Mouse (Mus musculus) CH12.LX (cell line): ENCODE results near the gene Fbxl18. TPM values are rescaled to one million over a fixed set of nuclear protein-coding genes. Genes with fewer than 3 reads are reported as not detected.
A peak's percentile ranks its signal among the peaks of the same experiment; 100 is the strongest.

ENCODE experiments used
- DNase-seq: peaks from one replicate; pipeline ENCODE4 v3.0.0-alpha.2; 2013; ENCODE audit errors: extremely low read depth
- H3K27ac ChIP-seq: 2 replicates; pipeline ENCODE4 v1.5.1; 2012; ENCODE audit warnings: low read depth, mild to moderate bottlenecking, control low read depth, moderate library complexity; ENCODE audit not compliant: insufficient read depth
- H3K27me3 ChIP-seq: replicated peaks from 2 replicates; pipeline ENCODE3; 2012; ENCODE audit warnings: inconsistent platforms
- H3K36me3 ChIP-seq, 2 experiments: replicated peaks in 1 of 2; 2 replicates each; pipeline versions ENCODE3 to v1.6.1; 2012; ENCODE audit warnings: inconsistent platforms in 1 of 2, low read length in 1 of 2, mild to moderate bottlenecking in 1 of 2, mixed read lengths in 1 of 2, moderate library complexity in 1 of 2; ENCODE audit not compliant: control insufficient read depth in 1 of 2, insufficient read depth in 1 of 2
- H3K4me1 ChIP-seq, 2 experiments: 2 replicates each; pipeline ENCODE4 v1.6.1; 2012; ENCODE audit warnings: inconsistent platforms in 1 of 2, moderate library complexity in 1 of 2; ENCODE audit not compliant: insufficient read depth in 2 of 2, control insufficient read depth in 1 of 2
- H3K4me2 ChIP-seq: 2 replicates; pipeline ENCODE4 v1.6.1; 2012; ENCODE audit warnings: low read depth, mild to moderate bottlenecking, control low read depth; ENCODE audit not compliant: poor library complexity, insufficient read depth, severe bottlenecking
- H3K4me3 ChIP-seq, 3 experiments: fragments of 150-350 bp in 1 of 3; sonication (generic) in 1 of 3; replicated peaks in 1 of 3; 2 replicates each; pipeline versions ENCODE3 to v1.5.1; 2011 to 2012; ENCODE audit warnings: low read depth in 2 of 3, low read length in 2 of 3, mild to moderate bottlenecking in 2 of 3, moderate library complexity in 2 of 3, control low read depth in 1 of 3, improper control_type of control experiment in 1 of 3, inconsistent platforms in 1 of 3, mixed read lengths in 1 of 3; ENCODE audit not compliant: poor library complexity in 1 of 3
- H3K79me2 ChIP-seq: replicated peaks from 2 replicates; pipeline ENCODE4 v1.6.1; 2012; ENCODE audit warnings: mild to moderate bottlenecking, moderate library complexity; ENCODE audit not compliant: control insufficient read depth, poor library complexity, insufficient read depth, severe bottlenecking; ENCODE audit errors: extremely low read depth
- H3K9ac ChIP-seq: 2 replicates; pipeline ENCODE4 v1.6.1; 2012; ENCODE audit warnings: low read depth, mild to moderate bottlenecking, control low read depth, moderate library complexity; ENCODE audit not compliant: insufficient read depth
- H3K9me3 ChIP-seq: replicated peaks from 2 replicates; pipeline ENCODE3; 2012; ENCODE audit warnings: low read length, inconsistent platforms, mixed read lengths
- BHLHE40 ChIP-seq: IDR thresholded peaks from 2 replicates; pipeline ENCODE4 v1.6.1; 2011; ENCODE audit warnings: mild to moderate bottlenecking, low read depth, low read length, improper control_type of control experiment
- CHD1 ChIP-seq: IDR thresholded peaks from 2 replicates; pipeline ENCODE4 v1.6.1; 2012; ENCODE audit warnings: low read depth, low read length, improper control_type of control experiment, inconsistent platforms
- CHD2 ChIP-seq: IDR thresholded peaks from 2 replicates; pipeline ENCODE4 v1.6.1; 2011; ENCODE audit warnings: low read length, improper control_type of control experiment
- CTCF ChIP-seq, 2 experiments: IDR thresholded peaks in 1 of 2; conservative IDR thresholded peaks in 1 of 2; 2 replicates each; pipeline ENCODE4 v1.5.1; 2011 to 2012; ENCODE audit warnings: low read depth in 2 of 2, low read length in 2 of 2, improper control_type of control experiment in 1 of 2, inconsistent platforms in 1 of 2, mild to moderate bottlenecking in 1 of 2, moderate library complexity in 1 of 2
- EP300 ChIP-seq: IDR thresholded peaks from 2 replicates; pipeline ENCODE4 v1.6.1; 2011; ENCODE audit warnings: low read length, improper control_type of control experiment
- ETS1 ChIP-seq: conservative IDR thresholded peaks from 2 replicates; pipeline ENCODE4 v1.6.1; 2012; ENCODE audit warnings: low read depth, mild to moderate bottlenecking, inconsistent platforms, low read length, improper control_type of control experiment, moderate library complexity
- GABPA ChIP-seq: IDR thresholded peaks from 2 replicates; pipeline ENCODE4 v1.6.1; 2012; ENCODE audit warnings: low read depth, low read length, improper control_type of control experiment, inconsistent platforms; ENCODE audit not compliant: insufficient replicate concordance
- HCFC1 ChIP-seq: IDR thresholded peaks from 2 replicates; pipeline ENCODE4 v1.6.1; 2012; ENCODE audit warnings: low read depth, mild to moderate bottlenecking, inconsistent platforms, low read length, improper control_type of control experiment
- IRF4 ChIP-seq: IDR thresholded peaks from 2 replicates; pipeline ENCODE4 v1.6.1; 2014; ENCODE audit warnings: low read depth, mild to moderate bottlenecking, inconsistent platforms, low read length, improper control_type of control experiment
- JUN ChIP-seq: IDR thresholded peaks from 2 replicates; pipeline ENCODE4 v1.6.1; 2011; ENCODE audit warnings: low read depth, mild to moderate bottlenecking, low read length, improper control_type of control experiment, moderate library complexity; ENCODE audit not compliant: insufficient read depth
- JUND ChIP-seq: conservative IDR thresholded peaks from 2 replicates; pipeline ENCODE4 v1.6.1; 2011; ENCODE audit warnings: low read depth, low read length, improper control_type of control experiment
- MAX ChIP-seq: IDR thresholded peaks from 2 replicates; pipeline ENCODE4 v1.6.1; 2011; ENCODE audit warnings: low read length, improper control_type of control experiment
- MAZ ChIP-seq: IDR thresholded peaks from 2 replicates; pipeline ENCODE4 v1.6.1; 2012; ENCODE audit warnings: low read depth, mild to moderate bottlenecking, inconsistent platforms, low read length, improper control_type of control experiment, moderate library complexity
- MEF2A ChIP-seq: IDR thresholded peaks from 2 replicates; pipeline ENCODE4 v1.6.1; 2014; ENCODE audit warnings: low read depth, mild to moderate bottlenecking, inconsistent platforms, low read length, improper control_type of control experiment, borderline replicate concordance
- MXI1 ChIP-seq: IDR thresholded peaks from 2 replicates; pipeline ENCODE4 v1.6.1; 2011; ENCODE audit warnings: mild to moderate bottlenecking, low read depth, low read length, improper control_type of control experiment
- MYC ChIP-seq: IDR thresholded peaks from 2 replicates; pipeline ENCODE4 v1.6.1; 2011; ENCODE audit warnings: low read depth, mild to moderate bottlenecking, improper control_type of control experiment, low read length
- NELFE ChIP-seq: IDR thresholded peaks from 2 replicates; pipeline ENCODE4 v1.6.1; 2011; ENCODE audit warnings: low read depth, low read length, improper control_type of control experiment
- NRF1 ChIP-seq: IDR thresholded peaks from 2 replicates; pipeline ENCODE4 v1.6.1; 2014; ENCODE audit warnings: low read depth, mild to moderate bottlenecking, inconsistent platforms, low read length, improper control_type of control experiment, moderate library complexity
- PAX5 ChIP-seq: IDR thresholded peaks from 2 replicates; pipeline ENCODE4 v1.6.1; 2012; ENCODE audit warnings: low read length, inconsistent platforms, mixed read lengths
- POLR2A ChIP-seq: IDR thresholded peaks from 2 replicates; pipeline ENCODE4 v1.6.1; 2011; ENCODE audit warnings: low read depth, mild to moderate bottlenecking, improper control_type of control experiment, low read length
- RAD21 ChIP-seq: IDR thresholded peaks from 2 replicates; pipeline ENCODE4 v1.6.1; 2011; ENCODE audit warnings: low read depth, mild to moderate bottlenecking, low read length, improper control_type of control experiment, moderate library complexity
- RCOR1 ChIP-seq: conservative IDR thresholded peaks from 2 replicates; pipeline ENCODE4 v1.6.1; 2012; ENCODE audit warnings: low read depth, mild to moderate bottlenecking, inconsistent platforms, low read length, improper control_type of control experiment
- SIN3A ChIP-seq: IDR thresholded peaks from 2 replicates; pipeline ENCODE4 v1.6.1; 2012; ENCODE audit warnings: low read length, improper control_type of control experiment, inconsistent platforms
- SMC3 ChIP-seq: IDR thresholded peaks from 2 replicates; pipeline ENCODE4 v1.6.1; 2011; ENCODE audit warnings: low read depth, low read length, improper control_type of control experiment
- TCF12 ChIP-seq: IDR thresholded peaks from 2 replicates; pipeline ENCODE4 v1.6.1; 2014; ENCODE audit warnings: low read depth, mild to moderate bottlenecking, inconsistent platforms, low read length, improper control_type of control experiment
- UBTF ChIP-seq: IDR thresholded peaks from 2 replicates; pipeline ENCODE4 v1.6.1; 2012; ENCODE audit warnings: low read depth, mild to moderate bottlenecking, inconsistent platforms, low read length, improper control_type of control experiment, moderate library complexity
- USF1 ChIP-seq: IDR thresholded peaks from 2 replicates; pipeline ENCODE4 v1.6.1; 2014; ENCODE audit warnings: low read depth, mild to moderate bottlenecking, inconsistent platforms, low read length, improper control_type of control experiment
- USF2 ChIP-seq: conservative IDR thresholded peaks from 2 replicates; pipeline ENCODE4 v1.6.1; 2011; ENCODE audit warnings: low read depth, low read length, improper control_type of control experiment
- ZC3H11A ChIP-seq: IDR thresholded peaks from 2 replicates; pipeline ENCODE4 v1.6.1; 2012; ENCODE audit warnings: low read depth, mild to moderate bottlenecking, inconsistent platforms, low read length, improper control_type of control experiment
- ZKSCAN1 ChIP-seq: IDR thresholded peaks from 2 replicates; pipeline ENCODE4 v1.6.1; 2012; ENCODE audit warnings: low read depth, inconsistent platforms, low read length, improper control_type of control experiment, borderline replicate concordance
- ZNF384 ChIP-seq: IDR thresholded peaks from 2 replicates; pipeline ENCODE4 v1.6.1; 2012; ENCODE audit warnings: low read depth, low read length, improper control_type of control experiment, inconsistent platforms
- dilution Hi-C: fragments of 300-500 bp; cut with MboI; formaldehyde crosslinking; loops from 2 replicates; pipeline ENCODE4 v1.14.3; 2020; ENCODE audit warnings: low sequenced_read_pairs; ENCODE audit not compliant: extremely low pct_unique_long_range_greater_than_20kb, extremely low pct_ligation_motif_present
- in situ Hi-C: fragments of 300-500 bp; cut with MboI; formaldehyde crosslinking; loops from 3 replicates; pipeline ENCODE4 v1.14.3; 2019; ENCODE audit warnings: low sequenced_read_pairs, low pct_ligation_motif_present, low pct_unique_long_range_greater_than_20kb, mixed read lengths
- polyA plus RNA-seq: library from polyadenylated mRNA; unstranded; fragments of >175 nt; gene quantifications from 2 replicates; pipeline ENCODE4 v1.2.1, GENCODE M21; 2012; ENCODE audit warnings: low read depth; ENCODE audit not compliant: insufficient read length
- total RNA-seq, 2 experiments: library from RNA; depleted of rRNA; stranded (reverse); fragments of 300-350 nt in 1 of 2; fragments of >200 nt in 1 of 2; gene quantifications; 2 replicates each; pipeline ENCODE4 v1.2.3; 2012 to 2014

The Fbxl18 gene
- total and polyA plus RNA-seq, 3 experiments: 3.7 to 6.4 (median 5.5) TPM

DNA sequence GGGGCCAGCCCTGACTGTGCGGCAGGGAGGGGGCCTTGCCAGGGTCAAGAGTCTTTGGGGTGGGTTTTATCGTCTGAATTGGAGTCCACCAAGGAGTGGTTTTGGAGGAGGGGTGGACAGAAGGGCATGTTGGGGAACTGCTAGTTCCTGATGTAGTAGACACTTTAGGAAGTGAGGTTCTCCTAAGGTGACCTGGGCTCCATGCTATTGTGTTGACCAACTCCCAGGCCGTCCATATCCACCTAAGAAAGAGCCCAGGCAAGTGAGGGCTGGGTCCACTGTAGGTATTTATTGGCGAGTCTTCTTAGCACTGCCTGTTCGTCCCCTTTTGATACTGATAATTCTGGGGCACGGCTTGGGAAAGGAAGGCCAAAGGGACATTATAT, 25.8 kb upstream of the Fbxl18 start:
- H3K4me1 ChIP-seq: peaks cover 12 to 47% of the 10 kb centered on the region in 2 experiments
- H3K4me3 ChIP-seq: peak overlapping the region in 1 of 3 experiments; percentile 35
- no peaks in the 10 kb centered on the region for H3K27me3 ChIP-seq
- no peak for DNase-seq
- no peak for TF ChIP-seq EP300
- no peak for TF ChIP-seq CHD2
- TF ChIP-seq NRF1: no peak
- TF ChIP-seq GABPA: no peak
- TF ChIP-seq ZKSCAN1: no peak
- no peak for TF ChIP-seq MAZ
- no peak for TF ChIP-seq MEF2A
- TF ChIP-seq JUND: no peak
- TF ChIP-seq ETS1: no peak
- TF ChIP-seq POLR2A: no peak
- TF ChIP-seq HCFC1: no peak
- no peak for TF ChIP-seq CTCF (conservative IDR thresholded peaks at IDR 0.05 in 1 of 2, IDR thresholded peaks at IDR 0.05 in 1 of 2; ENCODE audit: low read depth in 2 of 2, low read length in 2 of 2)
- no peak for TF ChIP-seq PAX5
- TF ChIP-seq UBTF: no peak
- no peak for TF ChIP-seq MXI1
- TF ChIP-seq MYC: no peak
- no peak for TF ChIP-seq ZC3H11A
- TF ChIP-seq, all 38 proteins: peak for 0
- Histone ChIP-seq H3K9ac (no peak overlapping the region), H3K4me2 (no peak overlapping the region), H3K9me3 (peaks cover 4% of the 10 kb centered on the region), H3K36me3 (no peaks in the 10 kb centered on the region), H3K27ac (no peak overlapping the region), H3K79me2 (no peaks in the 10 kb centered on the region)
- dilution Hi-C loops: no loop called here
- in situ Hi-C loops: no loop called here

DNA sequence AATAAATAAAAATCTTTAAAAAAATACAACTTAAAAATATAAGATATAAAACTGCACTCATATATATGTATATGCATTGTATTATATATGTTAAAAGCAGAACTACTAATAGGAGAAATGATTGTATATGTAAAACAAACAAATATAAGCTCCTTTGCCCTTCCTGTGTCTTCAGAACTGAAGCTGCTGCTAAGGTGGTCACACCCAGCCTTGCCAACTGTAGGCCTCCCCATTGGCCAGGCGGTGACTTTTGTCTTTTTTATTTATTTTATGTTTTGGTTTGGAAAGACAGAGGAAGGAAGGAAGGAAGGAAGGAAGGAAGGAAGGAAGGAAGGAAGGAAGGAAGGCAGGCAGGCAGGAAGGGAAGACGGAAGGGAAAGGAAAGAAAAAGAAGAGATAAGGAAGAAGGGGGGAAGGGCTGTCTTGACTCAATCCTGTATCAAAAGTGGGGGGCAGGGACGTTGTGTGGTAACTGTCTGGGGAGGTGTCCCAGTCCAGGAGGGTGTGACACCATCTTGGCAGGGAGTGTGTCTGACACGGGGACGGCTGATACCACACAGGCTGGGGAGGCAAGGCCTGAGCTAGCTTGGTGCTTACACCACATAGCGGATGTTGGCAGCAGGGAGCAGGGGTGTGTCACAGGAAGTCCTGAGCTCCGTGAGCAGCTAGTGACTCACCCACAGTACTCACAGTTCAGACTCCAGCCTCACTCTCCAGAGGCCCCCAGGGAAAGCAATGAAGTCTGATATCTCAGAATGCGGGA, 25.3 kb upstream of the Fbxl18 start:
- Histone ChIP-seq H3K4me2 (no peak overlapping the region; the same call in 1 of the 2 replicates), H3K27me3 (no peaks in the 10 kb centered on the region), H3K4me1 (peaks cover 10 to 41% of the 10 kb centered on the region in 2 experiments), H3K9me3 (peaks cover 4% of the 10 kb centered on the region), H3K27ac (peak overlapping the region; percentile 65), H3K36me3 (no peaks in the 10 kb centered on the region), H3K79me2 (no peaks in the 10 kb centered on the region), H3K9ac (no peak overlapping the region), H3K4me3 (peak overlapping the region in 2 of 3 experiments; percentile 25 to 35)
- DNase-seq: peak; percentile 89
- dilution Hi-C loops (no loop called here), in situ Hi-C loops (no loop called here)
- no peak for TF ChIP-seq RAD21
- TF ChIP-seq ZNF384: no peak
- peak; percentile 61 for TF ChIP-seq BHLHE40
- TF ChIP-seq USF2: no peak
- peak; percentile 32; the same call in 1 of the 2 replicates for TF ChIP-seq TCF12
- peak; percentile 16; the same call in 1 of the 2 replicates for TF ChIP-seq ETS1
- TF ChIP-seq MYC: no peak
- no peak for TF ChIP-seq MAZ
- TF ChIP-seq ZC3H11A: no peak
- no peak for TF ChIP-seq JUN
- TF ChIP-seq SIN3A: no peak
- TF ChIP-seq SMC3: no peak
- TF ChIP-seq IRF4: no peak; the same call in 1 of the 2 replicates
- no peak for TF ChIP-seq GABPA
- TF ChIP-seq CHD1: no peak
- peak; percentile 65 for TF ChIP-seq POLR2A
- TF ChIP-seq CTCF (conservative IDR thresholded peaks at IDR 0.05 in 1 of 2, IDR thresholded peaks at IDR 0.05 in 1 of 2; ENCODE audit: low read depth in 2 of 2, low read length in 2 of 2): no peak
- TF ChIP-seq MAX: peak; percentile 18; the same call in 1 of the 2 replicates
- no peak for TF ChIP-seq MXI1
- no peak for TF ChIP-seq RCOR1
- TF ChIP-seq CHD2: peak; percentile 73
- no peak for TF ChIP-seq USF1
- TF ChIP-seq NELFE: no peak
- no peak for TF ChIP-seq PAX5
